Mouse (Mus musculus) erythroblast, embryonic 14.5 days (primary cell): ENCODE results near the gene Sec16a. TPM values are rescaled to one million over a fixed set of nuclear protein-coding genes. Genes with fewer than 3 reads are reported as not detected.

Source experiments
- H3K27me3 ChIP-seq: 2 replicates; pipeline ENCODE4 v1.6.1; 2012; ENCODE audit warnings: inconsistent platforms; ENCODE audit not compliant: control insufficient read depth
- H3K36me3 ChIP-seq: 2 replicates; pipeline ENCODE4 v1.6.1; 2012; ENCODE audit warnings: mild to moderate bottlenecking, inconsistent platforms; ENCODE audit not compliant: control insufficient read depth
- H3K4me1 ChIP-seq: 2 replicates; pipeline ENCODE4 v1.6.1; 2012; ENCODE audit warnings: inconsistent platforms; ENCODE audit not compliant: control insufficient read depth
- H3K4me3 ChIP-seq: replicated peaks from 2 replicates; pipeline ENCODE3; 2012; ENCODE audit warnings: moderate library complexity, mild to moderate bottlenecking, inconsistent platforms
- H3K9me3 ChIP-seq: 2 replicates; pipeline ENCODE4 v1.6.1; 2012; ENCODE audit warnings: low read length, inconsistent platforms, mixed read lengths; ENCODE audit not compliant: control insufficient read depth
- GATA1 ChIP-seq: IDR thresholded peaks from 2 replicates; pipeline ENCODE4 v1.6.1; 2012; ENCODE audit warnings: low read length, inconsistent platforms, mixed read lengths
- TAL1 ChIP-seq: IDR thresholded peaks from 3 replicates; pipeline ENCODE4 v1.6.1; 2012; ENCODE audit warnings: low read length, inconsistent platforms, mixed read lengths
- polyA plus RNA-seq: library from polyadenylated mRNA; stranded (reverse); fragments of >175 nt; gene quantifications from 2 replicates; pipeline ENCODE4 v1.2.3, GENCODE M21; 2012

Gene Sec16a
- polyA plus RNA-seq, 1 experiment: 0.67 TPM

GRCm38 (mm10) chr2:26363481-26363880 lies 81.5 kb downstream of the Sec16a start:
- TF ChIP-seq GATA1 (no peak), TAL1 (no peak)
- no peaks in the 10 kb centered on the region for H3K9me3 ChIP-seq
- H3K4me1 ChIP-seq: peaks cover 3% of the 10 kb centered on the region
- no peaks in the 10 kb centered on the region for H3K27me3 ChIP-seq
- H3K36me3 ChIP-seq: peaks cover 60% of the 10 kb centered on the region
- H3K4me3 ChIP-seq: no peak overlapping the region

- H3K4me1 ChIP-seq: peaks cover 3% of the 10 kb centered on the region
- no peak overlapping the region for H3K4me3 ChIP-seq
- H3K36me3 ChIP-seq: peaks cover 55% of the 10 kb centered on the region
- no peak for TF ChIP-seq GATA1
- no peak for TF ChIP-seq TAL1
- no peaks in the 10 kb centered on the region for H3K27me3 ChIP-seq
- H3K9me3 ChIP-seq: no peaks in the 10 kb centered on the region
Measured at GRCm38 (mm10) chr2:26362991-26363390, 82.0 kb downstream of the Sec16a start.

GRCm38 (mm10) chr2:26360772-26361171 lies 84.2 kb downstream of the Sec16a start, which contains the start of gene Card9:
Gene Card9, minus strand, starts transcription at chr2:26360918.
- no peak within 1 kb of the TSS for H3K4me3 ChIP-seq
- TF ChIP-seq GATA1 (no peak), TAL1 (no peak)
- H3K27me3 ChIP-seq: no peaks in the 10 kb centered on the region
- H3K9me3 ChIP-seq: no peaks in the 10 kb centered on the region
- H3K4me1 ChIP-seq: peaks cover 3% of the 10 kb centered on the region
- peaks cover 32% of the 10 kb centered on the region for H3K36me3 ChIP-seq

- no peaks in the 10 kb centered on the region for H3K9me3 ChIP-seq
- H3K27me3 ChIP-seq: no peaks in the 10 kb centered on the region
- peaks cover 25% of the 10 kb centered on the region for H3K36me3 ChIP-seq
- no peak overlapping the region for H3K4me3 ChIP-seq
- TF ChIP-seq GATA1: no peak
- no peak for TF ChIP-seq TAL1
- peaks cover 3% of the 10 kb centered on the region for H3K4me1 ChIP-seq
Measured at GRCm38 (mm10) chr2:26359983-26360382, 85.0 kb downstream of the Sec16a start.

Other genes starting within 250 kb of the Sec16a start
- not detected in 2 replicates for gene Lhx3, start 236.9 kb downstream of the Sec16a start, polyA plus RNA-seq
- gene Qsox2, start 207.7 kb downstream of the Sec16a start, polyA plus RNA-seq: 0.36 and 0.45 TPM in 2 replicates
- gene Ccdc187, start 150.7 kb downstream of the Sec16a start, polyA plus RNA-seq: under 0.01 TPM in 2 replicates
- gene Gpsm1, start 129.7 kb downstream of the Sec16a start, polyA plus RNA-seq: 0.03 and 0.12 TPM in 2 replicates
- gene Dnlz, start 93.1 kb downstream of the Sec16a start, polyA plus RNA-seq: 1.4 TPM in 2 replicates
- 0.20 and 0.22 TPM in 2 replicates for gene Card9, start 84.3 kb downstream of the Sec16a start, polyA plus RNA-seq
- 1.6 and 2.3 TPM in 2 replicates for gene Snapc4, start 64.6 kb downstream of the Sec16a start, polyA plus RNA-seq
- 4.4 and 5.4 TPM in 2 replicates for gene Entr1, start 55.9 kb downstream of the Sec16a start, polyA plus RNA-seq
- gene Pmpca, start 55.9 kb downstream of the Sec16a start, polyA plus RNA-seq: 12.5 and 18.3 TPM in 2 replicates
- 0.75 and 0.98 TPM in 2 replicates for gene Inpp5e, start 36.0 kb downstream of the Sec16a start, polyA plus RNA-seq
- 0.07 and 0.41 TPM in 2 replicates for gene Notch1, start 71.4 kb upstream of the Sec16a start, polyA plus RNA-seq
- 3.2 and 3.6 TPM in 2 replicates for gene Egfl7, start 134.8 kb upstream of the Sec16a start, polyA plus RNA-seq
- not detected in 2 replicates for gene Gm20532, start 141.4 kb upstream of the Sec16a start, polyA plus RNA-seq
- gene Agpat2, start 159.2 kb upstream of the Sec16a start, polyA plus RNA-seq: 0.02 and 0.31 TPM in 2 replicates
- gene Fam69b, start 183.2 kb upstream of the Sec16a start, polyA plus RNA-seq: not detected in 2 replicates
- not detected in 2 replicates for gene Lcn4, start 226.1 kb upstream of the Sec16a start, polyA plus RNA-seq